Mouse (Mus musculus) naive thymus-derived CD4-positive, alpha-beta T cell, adult 2 months (primary cell): ENCODE data around the gene Spata31d1b.

Source experiments
- DNase-seq: peaks from one replicate; pipeline ENCODE4 v3.0.0-alpha.2; 2011; ENCODE audit warnings: low read depth

Spata31d1b gene

GRCm38 (mm10) chr13:59750310-59750709 is 38.2 kb downstream of the Spata31d1b start:
- no peak for DNase-seq

DNA sequence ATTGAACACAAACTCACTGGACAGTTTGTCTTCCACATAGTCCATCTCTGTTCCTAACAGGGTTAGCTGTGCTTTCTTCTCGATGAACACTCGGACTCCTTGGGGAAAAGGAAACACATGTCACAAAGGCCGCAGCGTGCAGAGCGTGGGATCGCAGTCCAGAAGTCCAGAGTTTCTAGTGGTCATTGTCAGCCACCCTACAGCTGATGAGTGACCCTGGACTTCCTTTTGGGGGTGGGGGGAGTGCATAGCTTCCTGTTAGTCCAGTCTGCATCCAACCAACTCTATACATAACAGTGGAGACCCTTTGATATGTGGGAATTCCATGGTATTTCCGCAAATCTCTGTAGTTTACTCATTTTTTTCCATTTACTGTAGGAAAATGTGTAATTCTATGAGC is 44.8 kb downstream of the Spata31d1b start:
- DNase-seq = no peak

- DNase-seq = no peak
Measured at GRCm38 (mm10) chr13:59762791-59763190, 50.7 kb downstream of the Spata31d1b start.

DNA sequence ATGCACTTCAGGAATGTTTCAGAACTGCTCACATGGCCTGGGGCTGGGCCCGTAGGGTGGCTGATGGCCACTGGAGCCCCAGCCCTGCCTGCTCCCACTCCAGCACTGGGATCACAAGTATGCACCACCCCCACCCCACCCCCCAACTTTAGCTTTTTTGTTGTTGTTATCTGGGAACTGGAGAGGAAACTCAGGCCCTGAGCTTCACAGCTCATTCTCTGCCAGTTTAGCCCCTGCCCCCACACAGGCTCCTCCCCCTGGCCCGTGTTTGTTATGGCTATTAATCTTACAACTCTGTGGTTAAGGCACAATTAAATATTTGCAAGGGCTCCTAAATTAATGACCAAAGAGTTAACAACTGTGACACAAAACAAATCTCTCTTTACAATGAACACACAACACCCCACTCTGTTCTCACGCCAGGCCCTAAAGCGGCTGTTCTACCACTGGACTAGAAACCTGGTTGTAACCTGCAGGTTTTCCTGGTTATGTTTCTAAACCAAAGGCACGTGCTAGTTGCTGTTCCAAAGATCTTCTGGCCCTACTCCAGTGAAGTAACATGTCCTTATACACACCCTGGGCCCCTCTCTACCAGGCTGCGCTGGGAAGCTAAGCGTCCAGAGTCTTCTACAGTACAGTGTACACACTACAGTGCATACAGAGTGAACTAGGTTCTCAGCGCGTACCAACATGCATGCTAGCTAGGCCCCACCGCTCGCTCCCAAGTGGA is 54.9 kb downstream of the Spata31d1b start:
- DNase-seq = no peak

DNA sequence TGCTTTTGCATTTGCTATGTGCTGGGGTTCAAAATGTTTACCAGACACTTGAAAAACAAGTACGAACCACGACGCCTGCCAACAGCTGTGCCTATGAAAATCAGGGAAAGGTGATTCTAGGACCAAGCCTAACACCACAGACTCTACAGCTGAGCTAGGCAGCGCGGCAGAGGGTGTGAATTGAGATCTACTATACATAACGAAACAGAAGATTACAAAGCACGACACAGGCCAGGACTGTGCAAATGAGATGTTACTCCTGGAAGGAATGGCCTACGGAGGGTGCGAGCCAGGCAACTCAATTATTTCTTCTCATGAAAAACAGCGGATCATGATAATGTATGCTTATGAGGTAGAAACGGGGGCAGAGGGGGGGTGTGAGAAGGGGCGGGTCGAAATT is 56.4 kb downstream of the Spata31d1b start:
- DNase-seq = peak; percentile 20
